Mouse (Mus musculus): Measurements from ENCODE around the gene Olfr799. TPM values are rescaled to one million over a fixed set of nuclear protein-coding genes. Genes with fewer than 3 reads are reported as not detected.

Olfr799 gene
- total RNA-seq (2023): not detected

DNA sequence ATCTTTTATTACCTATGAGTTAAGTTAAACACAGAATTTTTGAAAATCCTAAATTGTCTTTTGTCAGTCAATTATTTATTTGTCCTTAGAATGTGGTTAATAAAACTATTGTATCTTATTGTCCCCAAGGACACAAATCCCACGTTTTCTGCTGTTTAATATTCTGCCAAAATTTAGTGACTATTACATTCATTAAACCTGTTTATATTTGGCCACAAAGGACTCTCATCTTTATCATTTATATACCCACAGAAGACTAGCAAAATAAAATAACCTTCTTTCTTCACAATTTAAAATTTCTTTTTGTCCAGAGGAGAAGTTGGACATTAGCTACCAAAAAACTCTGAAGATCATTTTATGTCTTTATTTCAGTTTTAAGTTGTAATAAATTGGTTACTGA is at the start of gene Olfr799:
Olfr799 (plus strand) TSS at position 301 of the 400 bp plus-strand sequence.

GRCm38 (mm10) chr10:129612470-129612869 is 24.8 kb upstream of the Olfr799 start, which contains the start of gene Olfr796:
Gene Olfr796, minus strand, starts transcription at chr10:129612570.

DNA sequence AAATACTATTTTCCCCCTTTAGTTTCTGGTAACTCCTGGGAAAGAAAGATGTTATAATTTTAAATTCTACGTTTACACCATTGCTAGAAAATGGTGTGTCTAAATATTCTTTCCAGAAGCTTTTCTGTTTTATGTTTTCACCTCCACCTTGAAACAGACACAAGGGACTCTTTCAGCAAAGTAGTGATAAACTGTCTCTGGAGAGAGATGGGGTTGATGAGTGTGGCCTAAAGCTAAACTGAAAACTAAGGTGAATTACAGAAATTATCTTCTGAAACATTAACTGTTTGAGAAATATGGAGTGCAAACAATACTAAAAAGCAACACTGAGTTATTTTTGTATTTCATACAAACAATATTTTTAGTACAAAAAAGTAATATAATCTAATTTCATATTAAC is 9.4 kb upstream of the Olfr799 start, which contains the start of gene Olfr798:
Olfr798 (minus strand) TSS at position 101 of the 400 bp plus-strand sequence.

GRCm38 (mm10) chr10:129657394-129657793 is 20.1 kb downstream of the Olfr799 start, which contains the start of gene Olfr800:
Gene Olfr800, plus strand, starts transcription at chr10:129657694.

GRCm38 (mm10) chr10:129673765-129674164 is 36.5 kb downstream of the Olfr799 start, which contains the start of gene Olfr801:
Gene Olfr801, minus strand, starts transcription at chr10:129673865.

DNA sequence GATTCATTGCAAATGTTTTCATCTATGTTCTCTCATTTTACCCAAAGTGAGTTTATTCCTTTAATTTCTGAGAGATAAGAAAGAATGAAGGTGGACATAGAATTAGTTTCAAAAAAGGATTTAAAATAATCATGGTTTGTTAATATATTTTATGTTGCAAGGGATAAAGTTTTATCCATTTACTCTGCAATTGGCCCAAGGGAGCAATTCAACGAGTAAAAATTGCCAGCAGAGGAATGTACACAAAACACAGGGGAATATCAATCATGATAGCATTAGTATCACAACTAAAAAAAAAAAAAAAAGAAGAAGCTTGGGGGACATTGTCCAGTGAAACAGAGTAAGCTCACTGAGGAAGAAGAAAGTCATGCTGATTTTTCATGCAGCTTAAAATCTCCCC is 50.8 kb downstream of the Olfr799 start, which contains the start of gene Olfr802:
Olfr802 (minus strand) TSS at position 101 of the 400 bp plus-strand sequence.

DNA sequence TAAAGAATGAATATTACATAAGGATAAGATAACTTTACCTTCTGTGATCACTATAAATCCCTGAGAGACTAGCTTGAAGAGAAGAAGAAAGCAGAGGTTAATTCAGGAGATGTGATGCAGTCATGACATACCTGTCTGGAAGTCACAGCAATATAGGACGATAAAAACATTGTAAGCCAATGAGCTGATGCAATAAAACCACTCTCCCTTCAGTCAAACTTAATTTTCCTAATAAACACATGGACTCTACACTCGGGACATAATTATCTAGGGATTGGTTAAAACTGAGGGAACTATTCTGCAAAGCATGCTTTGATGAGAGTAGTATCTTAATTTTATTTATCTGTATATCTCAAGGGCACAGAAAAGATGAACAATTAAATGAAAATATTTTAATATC is 56.9 kb downstream of the Olfr799 start, which contains the start of gene Olfr803:
Olfr803 (minus strand) TSS at position 101 of the 400 bp plus-strand sequence.

Other genes with a start within 250 kb of the Olfr799 start
- not detected for gene Olfr785, start 232.1 kb upstream of the Olfr799 start, total RNA-seq (2023)
- gene Olfr786, start 210.2 kb upstream of the Olfr799 start, total RNA-seq (2023): not detected
- not detected for gene Olfr787, start 175.6 kb upstream of the Olfr799 start, total RNA-seq (2023)
- not detected for gene Olfr788, start 166.5 kb upstream of the Olfr799 start, total RNA-seq (2023)
- not detected for gene Olfr789, start 152.7 kb upstream of the Olfr799 start, total RNA-seq (2023)
- gene Olfr790, start 139.0 kb upstream of the Olfr799 start, total RNA-seq (2023): not detected
- not detected for gene Olfr791, start 115.7 kb upstream of the Olfr799 start, total RNA-seq (2023)
- gene Olfr792, start 98.3 kb upstream of the Olfr799 start, total RNA-seq (2023): not detected
- not detected for gene Olfr794, start 69.8 kb upstream of the Olfr799 start, total RNA-seq (2023)
- gene Olfr796, start 24.9 kb upstream of the Olfr799 start, total RNA-seq (2023): not detected
- gene Olfr798, start 9.6 kb upstream of the Olfr799 start, total RNA-seq (2023): not detected
- gene Olfr800, start 20.2 kb downstream of the Olfr799 start, total RNA-seq (2023): not detected
- gene Olfr801, start 36.4 kb downstream of the Olfr799 start, total RNA-seq (2023): not detected
- not detected for gene Olfr802, start 50.7 kb downstream of the Olfr799 start, total RNA-seq (2023)
- gene Olfr803, start 56.8 kb downstream of the Olfr799 start, total RNA-seq (2023): not detected
- not detected for gene Olfr804, start 65.7 kb downstream of the Olfr799 start, total RNA-seq (2023)
- gene Olfr805, start 91.9 kb downstream of the Olfr799 start, total RNA-seq (2023): not detected
- not detected for gene Olfr806, start 104.4 kb downstream of the Olfr799 start, total RNA-seq (2023)
- not detected for gene Olfr807, start 120.3 kb downstream of the Olfr799 start, total RNA-seq (2023)
- gene Olfr808, start 128.0 kb downstream of the Olfr799 start, total RNA-seq (2023): not detected
- gene Olfr809, start 137.2 kb downstream of the Olfr799 start, total RNA-seq (2023): not detected
- not detected for gene Olfr810, start 157.4 kb downstream of the Olfr799 start, total RNA-seq (2023)
- gene Olfr811, start 166.9 kb downstream of the Olfr799 start, total RNA-seq (2023): not detected
- not detected for gene Olfr812, start 208.6 kb downstream of the Olfr799 start, total RNA-seq (2023)
- not detected for gene Olfr813, start 217.9 kb downstream of the Olfr799 start, total RNA-seq (2023)
- not detected for gene Olfr814, start 242.4 kb downstream of the Olfr799 start, total RNA-seq (2023)

Data from CD8-positive naive resting alpha-beta T cell, adult 57 days (primary cell).